ENCODE assay signal across 8 mouse cellular contexts in the genomic region with DNA sequence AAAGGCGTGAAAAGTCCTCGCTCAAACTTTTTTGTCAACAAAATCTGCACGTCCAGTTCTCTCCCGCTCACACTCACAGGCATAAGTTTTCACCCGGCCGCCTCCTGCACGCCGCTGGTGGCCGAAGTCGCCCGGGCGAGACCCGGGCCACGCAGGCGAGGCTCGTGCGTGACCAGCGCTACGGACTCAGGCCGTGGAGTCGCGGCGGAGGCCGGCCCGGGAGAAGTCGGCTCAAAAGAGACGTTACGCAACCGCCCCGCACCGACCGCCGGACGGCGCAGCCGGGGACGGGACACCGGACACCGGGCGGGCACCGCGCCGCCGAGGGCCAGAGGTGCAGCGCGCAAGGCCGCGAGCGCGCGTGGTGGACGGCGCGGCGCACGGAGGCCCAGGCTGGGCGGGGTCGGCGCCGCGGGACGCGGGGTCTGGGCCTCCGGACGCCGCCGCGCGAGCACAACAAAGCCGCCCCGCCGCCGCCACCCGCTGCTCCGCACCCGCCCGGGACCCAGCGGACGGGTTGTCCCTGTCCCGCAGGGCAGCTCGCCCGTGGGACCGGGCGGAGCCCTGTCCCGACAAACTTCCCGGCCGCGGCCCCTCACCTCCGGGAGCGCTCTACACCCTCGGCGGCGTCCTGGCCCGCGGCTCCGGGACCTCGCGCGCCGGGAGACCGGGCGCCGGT. TPM values are rescaled to one million over a fixed set of nuclear protein-coding genes. Genes with fewer than 3 reads are reported as not detected.
A peak's percentile ranks its signal among the peaks of the same experiment; 100 is the strongest.
DNase-seq lines count a peak whose midpoint lies in the region; ATAC-seq and TF ChIP-seq lines count a peak whose summit lies in the region.

No protein-coding gene starts in this region.

- dilution Hi-C loops in CH12.LX (cut with MboI; ENCODE audit: extremely low pct_ligation_motif_present, extremely low pct_unique_long_range_greater_than_20kb, low sequenced_read_pairs): no loop called here

- no peak for DNase-seq in CH12.LX (ENCODE audit: extremely low read depth)
- DNase-seq in kidney, postnatal 10 days: peak; percentile 74
- DNase-seq in lung, postnatal 10 days: peak; percentile 58
- DNase-seq in ovary, postnatal 14 days (ENCODE audit: low spot score): peak; percentile 40
- DNase-seq in urinary bladder, postnatal 14 days (ENCODE audit: low spot score): peak; percentile 47

- in situ Hi-C loops in CH12.LX (cut with MboI; ENCODE audit: low pct_ligation_motif_present, low pct_unique_long_range_greater_than_20kb, low sequenced_read_pairs): no loop called here

- WGBS in bone marrow, adult 2 months: under 1% methylated on average over 103 of the region's 103 CpGs
- under 1% methylated on average over 95 of the region's 103 CpGs for WGBS in heart, embryonic 15.5 days

- TF ChIP-seq POLR2A in CH12.LX (IDR thresholded peaks at IDR 0.05; ENCODE audit: low read depth, low read length): no peak
- TF ChIP-seq POLR2A in bone marrow, adult 2 months (IDR thresholded peaks at IDR 0.05; ENCODE audit: borderline replicate concordance, control insufficient read depth, low read depth, low read length): no peak

- no peak overlapping the region for H3K27ac ChIP-seq in CH12.LX (ENCODE audit: insufficient read depth, low read depth)
- H3K27ac ChIP-seq in bone marrow, adult 2 months (ENCODE audit: control insufficient read depth, insufficient read depth, low read depth, low read length, poor library complexity): peak overlapping the region; percentile 99
- H3K27ac ChIP-seq in heart, embryonic 15.5 days: peak overlapping the region; percentile 96

- H3K27me3 ChIP-seq in CH12.LX (replicated peaks): peaks cover 46% of the 10 kb centered on the region
- H3K27me3 ChIP-seq in heart, embryonic 15.5 days: no peaks in the 10 kb centered on the region

- H3K4me1 ChIP-seq in CH12.LX (ENCODE audit: control insufficient read depth in 1 of 2, insufficient read depth in 2 of 2): peaks cover 0 to 24% of the 10 kb centered on the region in 2 experiments; a peak in 2 of 4 replicates
- peaks cover under 1% of the 10 kb centered on the region for H3K4me1 ChIP-seq in bone marrow, adult 2 months (ENCODE audit: control insufficient read depth, insufficient read depth, low read length)
- H3K4me1 ChIP-seq in heart, embryonic 15.5 days (replicated peaks): peaks cover 37% of the 10 kb centered on the region

- peak overlapping the region; percentile 60 for H3K4me2 ChIP-seq in CH12.LX (ENCODE audit: insufficient read depth, low read depth, poor library complexity, severe bottlenecking)
- H3K4me2 ChIP-seq in heart, embryonic 15.5 days: peak overlapping the region; percentile 74

- peak overlapping the region; percentile 73 for H3K9ac ChIP-seq in CH12.LX (ENCODE audit: insufficient read depth, low read depth)
- peak overlapping the region; percentile 93 for H3K9ac ChIP-seq in heart, embryonic 15.5 days

- peak overlapping the region; percentile 43 to 85 (median 66) for H3K4me3 ChIP-seq in CH12.LX (replicated peaks in 1 of 3; ENCODE audit: low read depth in 2 of 3, low read length in 2 of 3, poor library complexity in 1 of 3)
- H3K4me3 ChIP-seq in bone marrow, adult 2 months (replicated peaks; ENCODE audit: control insufficient read depth, low read depth, low read length): peak overlapping the region; percentile 88
- H3K4me3 ChIP-seq in heart, embryonic 15.5 days: peak overlapping the region; percentile 90

- no peak for TF ChIP-seq EP300 in CH12.LX (IDR thresholded peaks at IDR 0.05; ENCODE audit: low read length)

- no peaks in the 10 kb centered on the region for H3K79me2 ChIP-seq in CH12.LX (replicated peaks; ENCODE audit: control insufficient read depth, extremely low read depth, insufficient read depth, poor library complexity, severe bottlenecking)

- no peak for TF ChIP-seq RAD21 in CH12.LX (IDR thresholded peaks at IDR 0.05; ENCODE audit: low read depth, low read length)

- peak; percentile 33 for ATAC-seq in erythroblast, adult 5-6 weeks (replicated peaks; ENCODE audit: low FRiP score, poor library complexity, severe bottlenecking)
- ATAC-seq in heart, embryonic 15.5 days (replicated peaks; ENCODE audit: insufficient number of reproducible peaks, insufficient read depth, low FRiP score, low read depth): peak; percentile 57

- no peaks in the 10 kb centered on the region for H3K36me3 ChIP-seq in CH12.LX (replicated peaks in 1 of 2; ENCODE audit: control insufficient read depth in 1 of 2, insufficient read depth in 1 of 2, low read length in 1 of 2)
- no peaks in the 10 kb centered on the region for H3K36me3 ChIP-seq in heart, embryonic 15.5 days

- no peaks in the 10 kb centered on the region for H3K9me3 ChIP-seq in CH12.LX (replicated peaks; ENCODE audit: low read length)
- H3K9me3 ChIP-seq in heart, embryonic 15.5 days (replicated peaks): no peaks in the 10 kb centered on the region

- TF ChIP-seq CTCF in CH12.LX (conservative IDR thresholded peaks at IDR 0.05 in 1 of 2, IDR thresholded peaks at IDR 0.05 in 1 of 2; ENCODE audit: low read depth in 2 of 2, low read length in 2 of 2): no peak
- no peak for TF ChIP-seq CTCF in bone marrow, adult 2 months (IDR thresholded peaks at IDR 0.05; ENCODE audit: control insufficient read depth, insufficient read depth, low read length)

TF ChIP-seq in CH12.LX, 34 proteins besides CTCF, POLR2A, EP300 and RAD21:
- TF ChIP-seq UBTF (IDR thresholded peaks at IDR 0.05; ENCODE audit: low read depth, low read length) (0 out of 2 replicates have a peak, but pooled peaks have one; percentile 37), ELF1 (IDR thresholded peaks at IDR 0.05; ENCODE audit: low read depth, low read length) (no peak), BHLHE40 (IDR thresholded peaks at IDR 0.05; ENCODE audit: low read depth, low read length) (0 out of 2 replicates have a peak, but pooled peaks have one; percentile 29), MYC (IDR thresholded peaks at IDR 0.05; ENCODE audit: low read depth, low read length) (no peak), MXI1 (IDR thresholded peaks at IDR 0.05; ENCODE audit: low read depth, low read length) (peak; percentile 2; the same call in 1 of the 2 replicates), SIN3A (IDR thresholded peaks at IDR 0.05; ENCODE audit: low read length) (no peak), USF1 (IDR thresholded peaks at IDR 0.05; ENCODE audit: low read depth, low read length) (no peak), CHD1 (IDR thresholded peaks at IDR 0.05; ENCODE audit: low read depth, low read length) (no peak), KAT2A (IDR thresholded peaks at IDR 0.05; ENCODE audit: insufficient replicate concordance, low read length) (no peak), ZMIZ1 (IDR thresholded peaks at IDR 0.05; ENCODE audit: low read depth, low read length) (no peak), HCFC1 (IDR thresholded peaks at IDR 0.05; ENCODE audit: low read depth, low read length) (no peak), MAZ (IDR thresholded peaks at IDR 0.05; ENCODE audit: low read depth, low read length) (no peak), GABPA (IDR thresholded peaks at IDR 0.05; ENCODE audit: insufficient replicate concordance, low read depth, low read length) (no peak), TCF12 (IDR thresholded peaks at IDR 0.05; ENCODE audit: low read depth, low read length) (no peak), MAX (IDR thresholded peaks at IDR 0.05; ENCODE audit: low read length) (no peak), MAFK (IDR thresholded peaks at IDR 0.05; ENCODE audit: insufficient replicate concordance, low read length) (no peak), E2F4 (IDR thresholded peaks at IDR 0.05; ENCODE audit: insufficient replicate concordance, low read depth, low read length) (no peak), POLR2AphosphoS2 (IDR thresholded peaks at IDR 0.05; ENCODE audit: low read depth, low read length) (no peak), JUND (conservative IDR thresholded peaks at IDR 0.05; ENCODE audit: low read depth, low read length) (no peak), RCOR1 (conservative IDR thresholded peaks at IDR 0.05; ENCODE audit: low read depth, low read length) (no peak)

RNA-seq across cellular contexts. Expression of gene Gm49361, which starts 0.5 kb away (rescaled TPM):
- total RNA-seq in CH12.LX (2012; rRNA removed): not detected in 2 replicates
- total RNA-seq in CH12.LX (2014; rRNA removed): not detected in 2 replicates
- polyA plus RNA-seq in CH12.LX (2012; ENCODE audit: insufficient read length, low read depth): not detected in 2 replicates
- not detected in 2 replicates for polyA plus RNA-seq in bone marrow, adult 2 months (2011; ENCODE audit: insufficient read depth, insufficient read length, low replicate concordance, missing spikeins)
- total RNA-seq in erythroblast, adult 5-6 weeks (2015; ENCODE audit: low replicate concordance): not detected in 2 replicates
- total RNA-seq in erythroblast, adult 5-6 weeks (2017; ENCODE audit: low replicate concordance): not detected in 2 replicates
- not detected in 2 replicates for polyA plus RNA-seq in heart, embryonic 15.5 days (2015; fragmentation: Nextera tagmentation; extraction: Ambion mirVana)

RNA-seq across cellular contexts. Expression of gene Lats2, which starts 12.8 kb away (rescaled TPM):
- total RNA-seq in CH12.LX (2012; rRNA removed) (1.5 TPM in 2 replicates), CH12.LX (2014; rRNA removed) (0.96 and 4.0 TPM in 2 replicates)
- polyA plus RNA-seq in CH12.LX (2012; ENCODE audit: insufficient read length, low read depth): 0.64 and 1.1 TPM in 2 replicates
- polyA plus RNA-seq in bone marrow, adult 2 months (2011; ENCODE audit: insufficient read depth, insufficient read length, low replicate concordance, missing spikeins): 6.1 and 10.6 TPM in 2 replicates
- 6.3 and 7.9 TPM in 2 replicates for total RNA-seq in erythroblast, adult 5-6 weeks (2015; ENCODE audit: low replicate concordance)
- total RNA-seq in erythroblast, adult 5-6 weeks (2017; ENCODE audit: low replicate concordance): 9.9 and 16.0 TPM in 2 replicates
- polyA plus RNA-seq in heart, embryonic 15.5 days (2015; fragmentation: Nextera tagmentation; extraction: Ambion mirVana): 20.3 and 26.2 TPM in 2 replicates

RNA-seq across cellular contexts. Expression of gene Sap18, which starts 52.5 kb away (rescaled TPM):
- total RNA-seq in CH12.LX (2012; rRNA removed) (173 and 243 TPM in 2 replicates), CH12.LX (2014; rRNA removed) (33.9 and 49.0 TPM in 2 replicates)
- polyA plus RNA-seq in CH12.LX (2012; ENCODE audit: insufficient read length, low read depth): 8.3 and 8.8 TPM in 2 replicates
- polyA plus RNA-seq in bone marrow, adult 2 months (2011; ENCODE audit: insufficient read depth, insufficient read length, low replicate concordance, missing spikeins): 75.0 and 138 TPM in 2 replicates
- total RNA-seq in erythroblast, adult 5-6 weeks (2015; ENCODE audit: low replicate concordance): 35.7 and 47.8 TPM in 2 replicates
- 4.3 and 16.0 TPM in 2 replicates for total RNA-seq in erythroblast, adult 5-6 weeks (2017; ENCODE audit: low replicate concordance)
- 17.3 and 19.7 TPM in 2 replicates for polyA plus RNA-seq in heart, embryonic 15.5 days (2015; fragmentation: Nextera tagmentation; extraction: Ambion mirVana)
